Mouse (Mus musculus): Measurements from ENCODE around the gene Lgals2. TPM values are rescaled to one million over a fixed set of nuclear protein-coding genes. Genes with fewer than 3 reads are reported as not detected.

Gene Lgals2
- polyA plus RNA-seq (2012): not detected in 2 replicates

DNA sequence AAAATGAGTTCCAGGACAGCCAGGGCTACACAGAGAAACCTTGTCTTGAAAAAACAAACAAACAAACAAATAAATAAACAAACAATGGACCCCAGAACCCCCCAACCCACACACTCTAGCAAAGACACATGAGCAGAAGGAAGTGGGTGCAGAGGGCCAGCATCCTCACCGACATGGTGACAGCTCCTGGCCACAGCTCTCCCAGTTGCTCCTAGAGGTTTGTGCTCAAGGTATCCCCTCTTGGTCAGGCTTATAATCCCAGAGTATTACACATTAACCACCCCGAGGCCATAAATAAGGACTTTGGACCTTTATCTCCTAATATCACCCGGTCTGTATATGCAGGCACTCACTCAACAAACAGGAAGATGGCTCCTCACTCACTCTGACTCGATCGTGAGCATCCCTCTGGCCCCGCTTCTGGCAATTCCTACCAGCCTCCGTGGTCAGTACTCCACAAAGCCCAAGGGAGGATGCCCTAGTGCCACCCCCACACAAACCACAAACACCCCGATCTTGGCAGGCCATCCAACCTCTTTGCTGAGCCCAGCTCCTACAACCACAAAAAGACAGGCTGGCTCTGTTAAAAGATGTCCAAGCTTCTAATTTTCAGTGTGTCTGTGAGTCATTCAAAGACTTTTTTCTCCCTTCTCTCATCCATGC is at the start of gene Lgals2:
TSS of gene Lgals2 (minus strand) at position 227 of the 663 bp plus-strand sequence.
- H3K36me3 ChIP-seq (ENCODE audit: control insufficient read depth): no peaks in the 10 kb centered on the region
- H3K27me3 ChIP-seq (ENCODE audit: control insufficient read depth): peaks cover 6% of the 10 kb centered on the region
- H3K4me3 ChIP-seq (replicated peaks): no peak within 1 kb of the TSS
- peaks cover 29% of the 10 kb centered on the region for H3K4me1 ChIP-seq (ENCODE audit: control insufficient read depth)
- no peak for TF ChIP-seq TAL1 (IDR thresholded peaks at IDR 0.05; ENCODE audit: low read length)
- TF ChIP-seq GATA1 (IDR thresholded peaks at IDR 0.05; ENCODE audit: low read length): no peak
- H3K9me3 ChIP-seq (ENCODE audit: control insufficient read depth, low read length): no peaks in the 10 kb centered on the region

DNA sequence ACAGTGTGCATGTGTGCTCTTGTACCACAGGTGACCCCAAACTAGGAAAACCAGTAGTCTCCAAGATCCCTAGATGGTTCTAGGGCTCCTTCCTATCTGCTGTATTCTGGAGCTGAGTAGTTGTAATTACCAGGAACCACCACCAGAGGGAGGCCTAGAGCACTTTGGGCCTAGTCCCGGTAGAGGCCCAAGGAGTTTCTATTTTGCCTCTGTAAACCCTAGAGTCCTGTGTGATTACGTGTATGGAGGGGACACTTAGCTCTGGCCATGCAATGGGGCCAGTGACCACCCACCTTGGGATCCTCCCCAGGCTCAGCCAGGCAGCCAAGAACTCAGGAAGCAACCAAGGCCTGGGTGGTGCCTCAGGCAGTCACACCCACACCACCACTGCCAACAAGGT is 47.9 kb upstream of the Lgals2 start:
- Histone ChIP-seq H3K4me1 (ENCODE audit: control insufficient read depth) (peaks cover 42% of the 10 kb centered on the region), H3K36me3 (ENCODE audit: control insufficient read depth) (peaks cover 49% of the 10 kb centered on the region), H3K27me3 (ENCODE audit: control insufficient read depth) (no peaks in the 10 kb centered on the region), H3K9me3 (ENCODE audit: control insufficient read depth, low read length) (no peaks in the 10 kb centered on the region), H3K4me3 (replicated peaks) (no peak overlapping the region)
- no peak for TF ChIP-seq TAL1 (IDR thresholded peaks at IDR 0.05; ENCODE audit: low read length)

DNA sequence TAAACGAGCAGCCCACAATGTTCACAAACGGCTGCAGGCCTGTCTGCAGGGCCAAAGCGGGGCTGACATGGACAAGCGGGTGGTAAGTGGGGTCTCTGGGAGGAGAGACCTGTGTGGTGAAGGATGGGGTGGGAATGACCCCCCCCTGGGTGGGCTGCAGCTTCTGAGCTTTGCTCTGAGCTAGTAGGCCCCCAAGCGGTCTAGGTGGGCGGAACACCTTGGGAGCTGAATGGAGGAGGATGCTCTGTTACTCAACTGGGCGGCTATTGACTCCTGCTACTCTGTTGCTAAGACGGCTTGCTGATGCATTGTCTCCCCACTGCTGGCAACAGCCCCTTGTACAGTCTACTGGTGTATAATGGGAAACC is 46.1 kb upstream of the Lgals2 start:
- H3K27me3 ChIP-seq (ENCODE audit: control insufficient read depth): no peaks in the 10 kb centered on the region
- TF ChIP-seq TAL1 (IDR thresholded peaks at IDR 0.05; ENCODE audit: low read length) (no peak), GATA1 (IDR thresholded peaks at IDR 0.05; ENCODE audit: low read length) (no peak)
- no peak overlapping the region for H3K4me3 ChIP-seq (replicated peaks)
- H3K4me1 ChIP-seq (ENCODE audit: control insufficient read depth): peaks cover 60% of the 10 kb centered on the region
- H3K9me3 ChIP-seq (ENCODE audit: control insufficient read depth, low read length): no peaks in the 10 kb centered on the region
- H3K36me3 ChIP-seq (ENCODE audit: control insufficient read depth): peaks cover 31% of the 10 kb centered on the region

DNA sequence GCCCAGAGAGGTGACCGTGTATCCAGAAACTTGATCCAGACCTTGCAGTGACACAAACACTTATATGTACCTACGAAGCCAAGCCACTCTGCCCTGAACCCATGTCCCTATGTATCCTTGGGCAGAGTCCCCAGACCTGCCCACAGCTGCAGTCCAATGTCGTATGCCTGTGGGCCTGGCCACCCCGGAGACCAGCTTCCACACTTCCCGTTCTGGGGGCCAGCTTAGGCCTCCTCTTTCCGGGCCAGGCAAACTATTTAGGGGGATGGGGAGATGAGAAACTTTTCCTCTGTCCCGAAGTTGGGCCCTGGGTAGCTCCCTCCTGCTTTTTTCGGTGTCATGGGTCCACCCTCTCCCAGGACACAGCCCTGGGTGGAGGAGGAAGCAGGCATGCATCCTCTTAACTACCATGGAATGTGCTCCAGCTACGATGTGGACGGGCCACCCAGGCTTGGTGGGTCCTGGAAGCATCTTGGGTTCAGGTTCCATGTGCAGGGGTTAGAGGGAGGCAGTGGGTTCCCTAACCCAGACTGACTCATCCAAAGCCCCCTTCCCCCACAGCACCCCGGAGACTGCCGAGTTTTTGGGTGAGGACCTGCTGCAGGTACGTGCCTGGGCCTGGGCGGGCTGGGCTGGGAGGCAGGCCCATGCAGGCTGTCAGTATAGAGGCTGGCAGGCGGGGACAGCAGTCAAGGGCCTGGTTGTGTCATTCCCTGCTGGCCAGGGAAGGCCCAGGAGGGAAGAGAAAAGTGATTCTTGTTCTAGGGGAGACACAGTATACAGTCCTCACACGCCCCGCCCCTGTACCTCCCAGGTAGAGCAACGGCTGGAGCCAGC is 45.5 kb upstream of the Lgals2 start:
- TF ChIP-seq TAL1 (IDR thresholded peaks at IDR 0.05; ENCODE audit: low read length) (no peak), GATA1 (IDR thresholded peaks at IDR 0.05; ENCODE audit: low read length) (no peak)
- peak overlapping the region; percentile 74 for H3K4me3 ChIP-seq (replicated peaks)

DNA sequence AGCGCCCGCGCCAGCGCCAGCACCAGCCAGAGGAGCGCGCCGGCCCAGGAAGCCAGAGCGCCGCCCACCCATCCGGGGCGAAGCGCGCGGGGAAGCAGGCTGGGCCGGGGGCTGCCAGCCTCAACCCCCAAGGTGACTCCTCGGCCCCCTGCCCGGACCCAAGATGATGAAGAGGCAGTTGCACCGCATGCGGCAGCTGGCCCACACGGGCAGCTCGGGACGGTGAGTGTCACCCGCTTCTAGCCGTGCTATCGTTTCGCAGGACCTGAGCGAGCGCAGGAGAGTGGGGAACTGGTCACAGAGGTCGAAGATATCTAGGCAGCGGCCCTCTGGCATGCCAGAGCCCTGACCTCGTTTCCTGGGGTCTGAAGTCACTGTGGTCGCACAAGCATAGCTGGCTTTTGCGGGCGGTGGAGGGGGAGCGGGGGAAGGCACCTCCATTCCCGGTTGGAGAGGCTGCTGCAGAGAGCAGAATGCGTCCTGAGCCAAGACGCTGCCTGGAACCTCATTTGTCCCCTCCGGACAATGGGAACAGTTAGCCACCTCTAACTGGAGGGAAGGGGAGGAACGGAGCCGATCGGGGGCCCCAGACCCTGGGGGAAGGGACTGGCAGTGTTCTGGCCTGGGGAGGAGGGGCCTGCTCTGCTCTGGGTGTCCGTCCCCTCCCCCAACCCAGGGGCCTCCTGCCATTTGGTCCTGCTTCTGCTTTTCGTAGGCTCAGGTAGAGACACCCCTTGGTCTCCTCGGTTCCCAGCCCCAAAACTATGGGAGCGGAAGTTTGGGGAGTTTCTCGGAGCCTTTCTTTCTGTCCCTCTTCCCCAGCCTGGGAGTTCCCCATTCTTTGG is 44.6 kb upstream of the Lgals2 start, which contains the start of gene Sh3bp1:
TSS of gene Sh3bp1 (plus strand) at position 29 of the 845 bp plus-strand sequence.
- Histone ChIP-seq H3K9me3 (ENCODE audit: control insufficient read depth, low read length) (no peaks in the 10 kb centered on the region), H3K4me3 (replicated peaks) (peak within 1 kb of the TSS; percentile 74), H3K4me1 (ENCODE audit: control insufficient read depth) (peaks cover 74% of the 10 kb centered on the region), H3K27me3 (ENCODE audit: control insufficient read depth) (no peaks in the 10 kb centered on the region), H3K36me3 (ENCODE audit: control insufficient read depth) (peaks cover 25% of the 10 kb centered on the region)
- TF ChIP-seq GATA1 (IDR thresholded peaks at IDR 0.05; ENCODE audit: low read length): no peak
- TF ChIP-seq TAL1 (IDR thresholded peaks at IDR 0.05; ENCODE audit: low read length): no peak

More for the DNA sequence above, 45.5 kb upstream of the Lgals2 start:
- H3K36me3 ChIP-seq (ENCODE audit: control insufficient read depth): peaks cover 27% of the 10 kb centered on the region
- H3K27me3 ChIP-seq (ENCODE audit: control insufficient read depth): no peaks in the 10 kb centered on the region
- H3K9me3 ChIP-seq (ENCODE audit: control insufficient read depth, low read length): no peaks in the 10 kb centered on the region
- H3K4me1 ChIP-seq (ENCODE audit: control insufficient read depth): peaks cover 66% of the 10 kb centered on the region

DNA sequence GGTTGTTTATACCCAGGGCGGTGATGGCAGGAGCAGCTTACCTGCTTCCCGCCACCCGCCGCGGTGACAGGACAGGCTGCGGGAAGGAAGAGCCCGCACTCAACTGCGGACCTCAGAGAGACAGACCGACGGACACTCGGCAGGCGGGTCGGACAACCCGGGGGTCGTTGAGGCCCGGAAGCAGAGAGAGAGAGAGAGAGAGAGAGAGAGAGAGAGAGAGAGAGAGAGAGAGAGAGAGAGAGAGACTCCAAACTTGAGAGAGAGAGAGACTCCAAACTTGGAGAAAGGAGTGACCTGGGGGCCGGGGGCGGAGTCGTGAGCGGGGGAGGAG is 44.0 kb upstream of the Lgals2 start, which contains the start of gene Gm49510:
TSS of gene Gm49510 (plus strand) at position 259 of the 331 bp plus-strand sequence.
- TF ChIP-seq GATA1 (IDR thresholded peaks at IDR 0.05; ENCODE audit: low read length): no peak
- TF ChIP-seq TAL1 (IDR thresholded peaks at IDR 0.05; ENCODE audit: low read length): no peak
- H3K9me3 ChIP-seq (ENCODE audit: control insufficient read depth, low read length): no peaks in the 10 kb centered on the region
- peak within 1 kb of the TSS; percentile 74 for H3K4me3 ChIP-seq (replicated peaks)
- H3K36me3 ChIP-seq (ENCODE audit: control insufficient read depth): peaks cover 24% of the 10 kb centered on the region
- H3K27me3 ChIP-seq (ENCODE audit: control insufficient read depth): no peaks in the 10 kb centered on the region
- H3K4me1 ChIP-seq (ENCODE audit: control insufficient read depth): peaks cover 80% of the 10 kb centered on the region

DNA sequence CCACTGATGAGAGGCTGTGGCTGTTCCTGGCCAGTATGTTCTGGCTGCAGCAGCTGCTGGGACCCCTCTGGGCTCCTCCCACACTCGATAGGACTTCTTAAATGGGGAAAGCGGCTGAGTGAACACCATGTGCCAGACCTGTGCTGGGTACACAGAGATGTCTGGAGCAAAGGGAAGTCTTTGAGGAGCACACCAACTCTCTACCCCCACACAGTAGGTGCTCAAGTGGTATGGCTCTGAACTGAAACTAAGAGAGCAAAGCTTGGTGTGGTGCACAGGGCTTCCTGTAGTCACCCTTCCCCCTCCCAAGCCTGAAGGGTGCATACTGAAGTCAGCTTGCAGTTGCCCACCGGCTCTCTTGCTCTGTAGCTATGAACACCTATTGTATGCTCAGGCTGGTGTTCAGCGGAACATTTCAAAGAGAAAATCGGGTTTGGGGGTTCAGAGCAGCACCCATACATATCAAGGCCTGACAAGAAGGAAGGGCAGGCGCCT is 43.2 kb upstream of the Lgals2 start:
- H3K4me1 ChIP-seq (ENCODE audit: control insufficient read depth): peaks cover 87% of the 10 kb centered on the region
- no peak for TF ChIP-seq GATA1 (IDR thresholded peaks at IDR 0.05; ENCODE audit: low read length)
- TF ChIP-seq TAL1 (IDR thresholded peaks at IDR 0.05; ENCODE audit: low read length): no peak
- H3K4me3 ChIP-seq (replicated peaks): peak overlapping the region; percentile 74
- H3K27me3 ChIP-seq (ENCODE audit: control insufficient read depth): no peaks in the 10 kb centered on the region
- H3K36me3 ChIP-seq (ENCODE audit: control insufficient read depth): peaks cover 24% of the 10 kb centered on the region
- H3K9me3 ChIP-seq (ENCODE audit: control insufficient read depth, low read length): no peaks in the 10 kb centered on the region

DNA sequence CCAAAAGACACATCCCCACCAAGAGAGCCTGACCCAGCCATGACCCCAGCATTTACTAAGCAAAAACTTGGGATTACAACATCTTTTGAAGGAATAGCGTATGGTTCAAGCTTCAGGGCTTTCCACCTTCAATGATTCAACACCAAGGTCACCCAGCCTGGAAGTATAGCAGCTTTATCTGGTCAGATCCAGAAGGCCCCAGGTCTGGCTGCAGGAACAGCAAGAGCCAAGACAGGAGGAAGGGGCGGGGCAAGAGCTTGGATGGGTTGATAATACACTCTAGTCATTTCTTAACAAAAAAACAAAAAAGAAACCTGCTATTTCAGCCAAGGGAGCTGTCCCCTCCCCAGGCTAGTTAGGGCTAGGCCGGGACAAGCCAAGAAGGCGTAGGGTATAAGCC is 42.2 kb upstream of the Lgals2 start:
- Histone ChIP-seq H3K36me3 (ENCODE audit: control insufficient read depth) (peaks cover 29% of the 10 kb centered on the region), H3K4me3 (replicated peaks) (no peak overlapping the region), H3K4me1 (ENCODE audit: control insufficient read depth) (peaks cover 90% of the 10 kb centered on the region), H3K9me3 (ENCODE audit: control insufficient read depth, low read length) (no peaks in the 10 kb centered on the region), H3K27me3 (ENCODE audit: control insufficient read depth) (no peaks in the 10 kb centered on the region)
- no peak for TF ChIP-seq TAL1 (IDR thresholded peaks at IDR 0.05; ENCODE audit: low read length)
- TF ChIP-seq GATA1 (IDR thresholded peaks at IDR 0.05; ENCODE audit: low read length): no peak

Measured in erythroblast, embryonic 14.5 days (primary cell).